Mouse (Mus musculus) hindbrain, postnatal 0 days (tissue): ENCODE data around the gene Rpusd1. TPM values are rescaled to one million over a fixed set of nuclear protein-coding genes. Genes with fewer than 3 reads are reported as not detected.

ENCODE experiments used
- ATAC-seq: fragments of 200-750 bp; cut with Nextera tagmentation; 2 replicates; pipeline ENCODE4 v1.8.0; 2017; ENCODE audit warnings: mild to moderate bottlenecking, moderate TSS enrichment, moderate library complexity
- DNase-seq: peaks from one replicate; pipeline ENCODE4 v3.0.0-alpha.2; 2015; ENCODE audit warnings: low spot score
- H3K27ac ChIP-seq: fragments of 300-500 bp; sonication (generic); 2 replicates; pipeline ENCODE4 v1.5.1; 2014; ENCODE audit warnings: mild to moderate bottlenecking
- H3K27me3 ChIP-seq: fragments of 300-500 bp; sonication (generic); 2 replicates; pipeline ENCODE4 v1.6.1; 2014; ENCODE audit warnings: low read length, mixed read lengths; ENCODE audit not compliant: insufficient read depth
- H3K36me3 ChIP-seq: fragments of 300-500 bp; sonication (generic); 2 replicates; pipeline ENCODE4 v1.6.1; 2014; ENCODE audit warnings: low read length, mixed read lengths; ENCODE audit not compliant: insufficient read depth
- H3K4me1 ChIP-seq: fragments of 300-500 bp; sonication (generic); 2 replicates; pipeline ENCODE4 v1.6.1; 2014; ENCODE audit warnings: antibody characterized with exemption, low read length, mixed read lengths; ENCODE audit not compliant: insufficient read depth
- H3K4me2 ChIP-seq: fragments of 300-500 bp; sonication (generic); 2 replicates; pipeline ENCODE4 v1.6.1; 2014; ENCODE audit warnings: low read depth, mild to moderate bottlenecking, low read length, moderate library complexity, mixed read lengths
- H3K4me3 ChIP-seq: fragments of 300-500 bp; sonication (generic); 2 replicates; pipeline ENCODE4 v1.5.1; 2014; ENCODE audit warnings: low read length
- H3K9ac ChIP-seq: fragments of 300-500 bp; sonication (generic); replicated peaks from 2 replicates; pipeline ENCODE4 v1.6.1; 2014; ENCODE audit warnings: mild to moderate bottlenecking, low read length, moderate library complexity, mixed read lengths
- H3K9me3 ChIP-seq: fragments of 300-500 bp; sonication (generic); 2 replicates; pipeline ENCODE4 v1.6.1; 2016; ENCODE audit warnings: low read length, mixed read lengths
- CTCF ChIP-seq: IDR thresholded peaks from 2 replicates; pipeline ENCODE4 v1.5.1; 2016; ENCODE audit warnings: antibody characterized with exemption, control low read depth, low read depth
- WGBS: fragments of 180-500 bp; shearing (Covaris S2); extraction: QIAGEN DNeasy Blood & Tissue Kit; methylation state at CpG from one replicate; pipeline ENCODE4 v1.1.7; 2014; 5-methylcytosine and 5-hydroxymethylcytosine counted together
- polyA plus RNA-seq: library from polyadenylated mRNA; unstranded; fragments of >200 nt; fragmentation: Nextera tagmentation; extraction: Ambion mirVana; gene quantifications from 2 replicates; pipeline ENCODE4 v1.2.1, GENCODE M21; 2015
- total RNA-seq: library from RNA; depleted of rRNA; stranded (reverse); fragments of >200 nt; gene quantifications from 2 replicates; pipeline ENCODE4 v1.2.3, GENCODE M21; 2014

Rpusd1 gene
- total and polyA plus RNA-seq, 2 experiments from 2014 or later: 10.1 to 27.9 TPM

DNA sequence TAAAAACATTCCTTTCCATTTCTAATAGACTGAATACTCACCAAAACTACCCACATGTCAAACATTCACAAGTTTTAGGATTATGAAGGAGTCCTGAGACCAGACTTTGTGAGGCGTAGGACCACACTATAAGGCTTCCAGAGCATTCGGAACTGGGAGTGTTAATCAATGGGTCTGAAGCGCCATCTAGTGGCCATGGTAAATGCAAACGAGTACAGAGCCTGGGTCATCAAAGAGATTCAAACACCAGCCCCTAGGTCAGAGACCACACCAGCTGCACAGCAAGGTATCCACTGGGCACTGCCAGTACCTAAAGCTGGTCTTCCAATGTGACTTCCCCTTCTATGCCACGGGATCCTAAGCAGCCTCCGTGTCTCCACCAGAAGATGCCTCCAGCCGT lies 29.0 kb upstream of the Rpusd1 start:
- TF ChIP-seq CTCF: peak; percentile 91
- Histone ChIP-seq H3K27me3 (no peaks in the 10 kb centered on the region), H3K4me3 (no peak overlapping the region), H3K9ac (no peak overlapping the region), H3K36me3 (no peaks in the 10 kb centered on the region), H3K9me3 (no peaks in the 10 kb centered on the region), H3K4me1 (no peaks in the 10 kb centered on the region), H3K4me2 (no peak overlapping the region), H3K27ac (no peak overlapping the region)
- ATAC-seq: peak; percentile 76; the same call in 1 of the 2 replicates
- 12% methylated on average over 7 of the region's 7 CpGs for WGBS
- DNase-seq: peak; percentile 93

DNA sequence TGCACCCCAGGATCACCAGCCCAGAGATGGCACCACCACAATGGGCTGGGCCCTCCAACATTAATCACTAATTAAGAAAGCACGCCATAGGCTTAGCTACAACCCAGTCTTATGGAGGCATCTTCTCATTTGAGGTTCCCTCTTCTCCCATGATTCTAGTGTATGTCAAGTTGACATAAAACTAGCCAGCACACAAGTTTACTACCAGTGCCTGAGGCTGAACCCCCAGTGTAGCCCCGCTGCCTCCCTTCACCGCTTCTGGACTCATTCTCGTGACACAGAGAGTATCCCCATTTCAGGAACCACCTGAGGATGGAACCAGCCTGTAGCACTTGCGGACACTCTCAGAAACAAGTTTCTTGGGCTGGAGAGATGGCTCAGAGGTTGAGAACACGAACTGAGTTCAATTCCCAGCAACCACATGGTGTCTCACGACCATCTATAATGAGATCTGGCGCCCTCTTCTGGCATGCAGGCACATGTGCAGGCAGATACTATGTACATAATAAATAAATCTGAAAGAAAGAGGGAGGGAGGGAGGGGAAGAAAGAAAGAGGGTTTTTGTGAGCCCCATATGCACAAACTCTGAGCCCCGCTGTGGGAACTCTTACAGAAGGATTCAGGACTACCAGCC lies 26.5 kb upstream of the Rpusd1 start:
- no peak overlapping the region for H3K4me3 ChIP-seq
- 59% methylated on average over 9 of the region's 9 CpGs for WGBS
- H3K27ac ChIP-seq: no peak overlapping the region
- ATAC-seq: no peak
- no peaks in the 10 kb centered on the region for H3K36me3 ChIP-seq
- H3K9me3 ChIP-seq: no peaks in the 10 kb centered on the region
- H3K4me2 ChIP-seq: no peak overlapping the region
- TF ChIP-seq CTCF: peak; percentile 54
- no peak for DNase-seq
- no peaks in the 10 kb centered on the region for H3K27me3 ChIP-seq
- H3K4me1 ChIP-seq: no peaks in the 10 kb centered on the region
- no peak overlapping the region for H3K9ac ChIP-seq

DNA sequence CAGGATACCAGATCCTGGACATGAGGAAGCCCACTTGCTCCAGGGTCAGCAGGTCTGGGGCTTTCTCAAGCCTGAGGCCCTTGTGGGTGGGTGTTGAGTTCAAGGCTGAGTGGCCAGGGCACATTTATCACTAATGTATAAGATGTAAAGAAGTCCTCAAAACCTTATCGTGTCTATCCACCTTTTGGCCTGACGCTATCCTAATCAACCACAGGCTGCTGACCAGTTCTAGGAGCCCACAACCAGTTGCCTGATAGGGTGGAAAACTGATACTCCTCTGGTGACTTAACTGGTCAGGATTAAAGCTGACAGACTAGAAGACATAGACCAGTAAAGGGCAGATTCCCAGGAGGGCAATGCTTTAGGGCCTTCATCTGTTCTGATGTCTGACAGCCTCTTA lies 17.5 kb upstream of the Rpusd1 start:
- Histone ChIP-seq H3K4me1 (no peaks in the 10 kb centered on the region), H3K4me2 (no peak overlapping the region), H3K9ac (no peak overlapping the region), H3K36me3 (no peaks in the 10 kb centered on the region), H3K27ac (no peak overlapping the region), H3K9me3 (no peaks in the 10 kb centered on the region), H3K27me3 (no peaks in the 10 kb centered on the region), H3K4me3 (no peak overlapping the region)
- 94% methylated on average over 2 of the region's 2 CpGs for WGBS
- ATAC-seq: no peak
- DNase-seq: no peak
- TF ChIP-seq CTCF: no peak

DNA sequence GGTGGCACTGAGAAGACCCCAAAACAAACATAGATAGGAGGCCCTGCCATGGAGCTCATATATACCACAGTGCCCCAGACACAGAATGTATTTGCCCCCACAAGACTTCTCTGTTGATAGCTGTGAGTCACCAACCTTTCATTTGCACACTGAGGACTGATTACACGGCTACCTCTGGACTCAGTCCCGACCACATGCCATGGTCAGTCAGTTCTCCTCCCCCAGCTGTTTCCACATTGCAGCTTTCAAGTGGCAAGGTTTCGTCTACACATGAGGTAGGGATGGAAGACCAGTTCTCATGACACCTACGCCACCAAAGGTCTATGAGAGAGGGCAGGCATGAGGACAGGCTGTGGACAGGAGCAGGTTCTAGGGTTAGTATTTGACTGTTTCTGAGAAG lies 16.3 kb upstream of the Rpusd1 start:
- Histone ChIP-seq H3K27me3 (peaks cover 7% of the 10 kb centered on the region; the same call in 1 of the 2 replicates), H3K4me1 (no peaks in the 10 kb centered on the region), H3K27ac (no peak overlapping the region), H3K36me3 (no peaks in the 10 kb centered on the region), H3K9ac (no peak overlapping the region), H3K9me3 (no peaks in the 10 kb centered on the region), H3K4me3 (no peak overlapping the region), H3K4me2 (no peak overlapping the region)
- ATAC-seq (no peak), DNase-seq (no peak)
- WGBS: 79% methylated on average over 4 of the region's 4 CpGs
- TF ChIP-seq CTCF: no peak

DNA sequence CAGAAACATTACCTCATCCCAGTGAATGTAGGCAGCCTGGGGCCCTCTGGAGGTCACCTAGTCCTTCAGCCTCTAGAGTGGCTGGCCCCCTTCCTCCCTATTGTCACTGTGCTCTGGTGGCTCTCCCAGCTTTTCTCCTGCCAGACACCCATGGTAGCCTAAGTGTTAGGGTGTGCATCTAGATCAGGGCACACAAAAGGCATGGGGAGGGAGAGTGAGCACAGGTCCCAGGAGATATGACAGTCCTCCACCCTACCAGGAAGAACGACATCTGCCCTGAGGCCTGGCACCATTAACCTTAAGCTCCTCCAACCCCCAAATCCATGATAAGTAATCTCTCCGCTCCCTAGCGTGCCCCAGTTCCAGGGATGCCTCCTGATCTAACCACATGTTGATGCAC lies 11.8 kb upstream of the Rpusd1 start:
- Histone ChIP-seq H3K9me3 (no peaks in the 10 kb centered on the region), H3K9ac (no peak overlapping the region), H3K4me3 (no peak overlapping the region), H3K4me2 (no peak overlapping the region), H3K27ac (no peak overlapping the region), H3K4me1 (no peaks in the 10 kb centered on the region), H3K27me3 (peaks cover 19% of the 10 kb centered on the region), H3K36me3 (no peaks in the 10 kb centered on the region)
- TF ChIP-seq CTCF: no peak
- 49% methylated on average over 3 of the region's 3 CpGs for WGBS
- ATAC-seq (no peak), DNase-seq (no peak)

DNA sequence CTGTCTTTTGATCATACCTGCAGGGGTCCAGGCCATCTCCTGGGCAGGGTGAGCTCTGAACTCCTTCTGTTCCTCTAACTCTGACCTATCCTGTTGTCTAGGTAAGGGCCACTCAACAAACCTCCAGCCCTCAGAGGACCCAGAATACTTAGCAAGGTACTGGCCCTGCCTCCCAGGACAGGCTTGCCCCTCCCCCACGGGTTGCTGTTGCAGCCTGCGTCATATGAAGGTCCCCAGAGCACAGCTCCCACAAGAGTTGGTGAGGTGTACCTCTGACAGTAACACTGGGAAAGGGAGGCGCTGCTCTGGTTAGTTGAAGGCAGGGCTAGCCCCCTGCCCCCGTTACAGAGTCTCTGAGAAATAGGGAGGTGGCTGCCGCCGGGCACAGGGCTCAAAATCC lies 11.3 kb upstream of the Rpusd1 start:
- TF ChIP-seq CTCF: no peak
- no peaks in the 10 kb centered on the region for H3K36me3 ChIP-seq

More for the DNA sequence above, 11.3 kb upstream of the Rpusd1 start:
- Histone ChIP-seq H3K4me3 (no peak overlapping the region), H3K27me3 (peaks cover 19% of the 10 kb centered on the region), H3K4me2 (no peak overlapping the region), H3K4me1 (no peaks in the 10 kb centered on the region), H3K27ac (no peak overlapping the region), H3K9ac (no peak overlapping the region), H3K9me3 (no peaks in the 10 kb centered on the region)
- no peak for ATAC-seq
- DNase-seq: no peak
- 8% methylated on average over 6 of the region's 6 CpGs for WGBS
